Mouse (Mus musculus) lung, postnatal 4 days (tissue): Measurements from ENCODE around the gene Rilp.

Experiments used
- DNase-seq, 2 experiments: peaks; one replicate each; pipeline ENCODE4 v3.0.0; 2021

Gene Rilp

GRCm38 (mm10) chr11:75559870-75560504, 50.1 kb downstream of the Rilp start:
- no peak for DNase-seq

DNA sequence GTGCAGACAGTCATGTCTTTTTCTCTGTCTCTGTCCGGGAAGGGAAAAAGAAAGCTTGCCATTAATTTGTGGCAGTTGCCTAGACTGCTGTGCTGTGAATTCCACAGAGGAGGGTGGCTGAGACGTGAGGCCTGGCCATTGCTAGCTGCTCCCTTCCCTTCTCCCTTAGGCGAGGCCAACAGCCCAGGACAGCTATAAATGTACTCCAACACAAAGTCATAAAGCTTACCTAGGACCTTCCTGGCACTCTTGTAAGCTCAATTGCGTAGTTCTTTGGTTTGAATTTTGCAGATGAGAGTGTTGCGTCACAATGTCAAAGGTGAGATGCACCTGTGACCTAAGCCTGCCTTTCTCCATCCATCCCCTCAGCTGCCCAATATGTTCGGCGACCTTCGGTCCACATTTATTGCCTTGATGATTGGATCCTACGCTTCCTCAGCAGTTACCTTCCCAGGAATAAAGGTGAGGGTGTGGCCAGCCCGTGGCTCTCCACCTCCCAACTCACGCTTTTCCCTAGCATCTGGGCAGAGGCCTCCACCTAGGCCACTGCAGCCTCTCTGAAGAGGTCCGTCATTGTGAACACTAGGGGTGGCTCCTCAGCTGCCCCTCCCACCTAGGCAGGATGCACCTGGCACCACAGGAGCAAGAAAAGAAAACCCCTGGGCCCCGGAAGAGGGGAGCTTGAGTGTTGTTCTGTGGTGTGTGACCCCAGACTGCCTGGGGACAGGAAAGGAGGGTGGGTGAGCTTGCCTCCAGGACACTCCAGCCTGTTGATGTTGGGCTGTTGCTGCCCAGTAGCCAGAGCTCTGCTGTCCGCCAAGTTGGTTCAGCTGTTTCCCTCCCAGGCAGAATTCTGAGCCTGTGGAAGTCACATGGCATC, 50.9 kb downstream of the Rilp start:
- DNase-seq: no peak

GRCm38 (mm10) chr11:75561410-75561791, 51.5 kb downstream of the Rilp start:
- DNase-seq: no peak
